Mouse (Mus musculus) B cell, adult 62 days (primary cell): ENCODE measurements around the gene Igsf10. TPM values are rescaled to one million over a fixed set of nuclear protein-coding genes. Genes with fewer than 3 reads are reported as not detected.

Source experiments
- total RNA-seq: library from RNA; stranded (reverse); gene quantifications from 4 replicates; pipeline ENCODE4 v1.2.4, GENCODE M21; 2023

Gene Igsf10
- not detected in 4 replicates for total RNA-seq

GRCm38 (mm10) chr3:59344065-59344905 is at the start of gene Igsf10:
Gene Igsf10 (minus strand): TSS chr3:59344394.

Other genes with a start within 250 kb of the Igsf10 start
- 72.9 to 82.2 TPM (median 78.8 TPM) in 4 replicates for gene Gpr171, start 242.6 kb downstream of the Igsf10 start, total RNA-seq
- 0.86 to 1.1 TPM (median 1.0 TPM) in 3 of 4 replicates, not detected in the other for gene P2ry14, start 190.8 kb downstream of the Igsf10 start, total RNA-seq
- gene Gpr87, start 149.3 kb downstream of the Igsf10 start, total RNA-seq, result not detected in 4 replicates
- 0.67 to 2.1 TPM (median 1.6 TPM) in 4 replicates for gene P2ry13, start 133.5 kb downstream of the Igsf10 start, total RNA-seq
- gene P2ry12, start 81.5 kb downstream of the Igsf10 start, total RNA-seq, result 0.60 to 2.9 TPM (median 2.2 TPM) in 4 replicates